Mouse (Mus musculus): ENCODE results near the gene Gm38100.

Gm38100 gene

GRCm38 (mm10) chr1:175967004-175967745 is 47.0 kb downstream of the Gm38100 start:
- DNase-seq (ENCODE audit: low read depth): no peak

- no peak for DNase-seq (ENCODE audit: low read depth)
Observed at GRCm38 (mm10) chr1:175970710-175971109, 50.6 kb downstream of the Gm38100 start.

All from c-Kit-positive CD71-negative TER-119-negative erythroid progenitor cells, embryonic 14.5 days (primary cell).